Mouse (Mus musculus): ENCODE data around the gene Hist1h2bg. TPM values are rescaled to one million over a fixed set of nuclear protein-coding genes. Genes with fewer than 3 reads are reported as not detected.
"Not testable (repeated sequence)": the region's sequence is repeated elsewhere in the genome, so short reads cannot be mapped to it uniquely, and the experiment has no call there.

Hist1h2bg gene
- polyA plus RNA-seq, 1 experiment from 2014 or later, result 10.9 TPM

- Histone ChIP-seq H3K4me2 (peak overlapping the region; percentile 74), H3K27ac (peak overlapping the region; percentile 96), H3K4me3 (replicated peaks) (peak overlapping the region; percentile 52), H3K9ac (peak overlapping the region; percentile 57), H3K4me1 (peaks cover 20% of the 10 kb centered on the region; the same call in 1 of the 2 replicates)
- not testable (repeated sequence) for H3K36me3 ChIP-seq; H3K27me3 ChIP-seq; ATAC-seq (replicated peaks; ENCODE audit: low FRiP score); H3K9me3 ChIP-seq (replicated peaks)
- 5% methylated on average over 3 of the region's 3 CpGs for WGBS
These were observed 28.8 kb upstream of the Hist1h2bg start for GRCm38 (mm10) chr13:23542225-23542980.

GRCm38 (mm10) chr13:23542999-23543607 lies 28.1 kb upstream of the Hist1h2bg start, which contains the start of gene Hist1h2bh:
Hist1h2bh (minus strand) TSS chr13:23543392.
- peak; percentile 95 for ATAC-seq (replicated peaks; ENCODE audit: low FRiP score)
- Histone ChIP-seq H3K4me3 (replicated peaks) (peak within 1 kb of the TSS; percentile 52), H3K9ac (peak within 1 kb of the TSS; percentile 57), H3K4me1 (peaks cover 16% of the 10 kb centered on the region; the same call in 1 of the 2 replicates), H3K4me2 (peak within 1 kb of the TSS; percentile 74), H3K27ac (peak within 1 kb of the TSS; percentile 97)
- not testable (repeated sequence) for H3K9me3 ChIP-seq (replicated peaks); H3K36me3 ChIP-seq; H3K27me3 ChIP-seq
- under 1% methylated on average over 28 of the region's 42 CpGs for WGBS

- Histone ChIP-seq H3K4me1 (0 out of 2 replicates have a peak, but pooled peaks cover 13% of the 10 kb centered on the region), H3K27ac (peak within 1 kb of the TSS; percentile 97), H3K9me3 (replicated peaks) (no peaks in the 10 kb centered on the region), H3K9ac (peak within 1 kb of the TSS; percentile 57), H3K36me3 (no peaks in the 10 kb centered on the region), H3K4me3 (replicated peaks) (peak within 1 kb of the TSS; percentile 52), H3K27me3 (no peaks in the 10 kb centered on the region), H3K4me2 (peak within 1 kb of the TSS; percentile 74)
- WGBS, result under 1% methylated on average over 26 of the region's 45 CpGs
- ATAC-seq (replicated peaks; ENCODE audit: low FRiP score), result peak; percentile 93
These were observed 27.0 kb upstream of the Hist1h2bg start, which contains the start of gene Hist1h3f for GRCm38 (mm10) chr13:23543965-23544786. Hist1h3f (plus strand) TSS chr13:23544052.

- WGBS, result under 1% methylated on average over 13 of the region's 14 CpGs
- Histone ChIP-seq H3K4me1 (0 out of 2 replicates have a peak, but pooled peaks cover 13% of the 10 kb centered on the region), H3K27ac (peak overlapping the region; percentile 97), H3K4me2 (peak overlapping the region; percentile 74), H3K4me3 (replicated peaks) (peak overlapping the region; percentile 50), H3K9ac (peak overlapping the region; percentile 45)
- ATAC-seq (replicated peaks; ENCODE audit: low FRiP score); H3K9me3 ChIP-seq (replicated peaks); H3K36me3 ChIP-seq; H3K27me3 ChIP-seq: not testable (repeated sequence)
These were observed 26.4 kb upstream of the Hist1h2bg start for GRCm38 (mm10) chr13:23544787-23545120.

GRCm38 (mm10) chr13:23546694-23547093 lies 24.5 kb upstream of the Hist1h2bg start:
- no peak for ATAC-seq (replicated peaks; ENCODE audit: low FRiP score)
- Histone ChIP-seq H3K36me3 (no peaks in the 10 kb centered on the region), H3K27ac (peak overlapping the region; percentile 54), H3K4me3 (replicated peaks) (no peak overlapping the region), H3K9me3 (replicated peaks) (no peaks in the 10 kb centered on the region), H3K4me2 (no peak overlapping the region), H3K9ac (no peak overlapping the region), H3K27me3 (no peaks in the 10 kb centered on the region), H3K4me1 (peaks cover 14% of the 10 kb centered on the region)
- 64% methylated on average over 5 of the region's 5 CpGs for WGBS

GRCm38 (mm10) chr13:23550761-23551145 lies 20.4 kb upstream of the Hist1h2bg start:
- H3K36me3 ChIP-seq, result no peaks in the 10 kb centered on the region
- peak overlapping the region; percentile 51 for H3K4me3 ChIP-seq (replicated peaks)
- H3K4me1 ChIP-seq, result peaks cover 20% of the 10 kb centered on the region
- H3K27me3 ChIP-seq, result no peaks in the 10 kb centered on the region
- ATAC-seq (replicated peaks; ENCODE audit: low FRiP score), result no peak
- WGBS, result under 1% methylated on average over 3 of the region's 3 CpGs
- no peaks in the 10 kb centered on the region for H3K9me3 ChIP-seq (replicated peaks)
- H3K4me2 ChIP-seq, result peak overlapping the region; percentile 65
- H3K27ac ChIP-seq, result peak overlapping the region; percentile 94
- peak overlapping the region; percentile 49 for H3K9ac ChIP-seq

- under 1% methylated on average over 47 of the region's 47 CpGs for WGBS
- H3K9me3 ChIP-seq (replicated peaks); H3K27me3 ChIP-seq: not testable (repeated sequence)
These were observed 19.9 kb upstream of the Hist1h2bg start, which contains the start of gene Hist1h4f for GRCm38 (mm10) chr13:23551146-23551834. Hist1h4f (minus strand) TSS chr13:23551648.

GRCm38 (mm10) chr13:23551931-23552914 lies 19.0 kb upstream of the Hist1h2bg start:
- Histone ChIP-seq H3K4me2 (peak overlapping the region; percentile 65), H3K9ac (peak overlapping the region; percentile 39; the same call in 1 of the 2 replicates), H3K27ac (peak overlapping the region; percentile 94), H3K9me3 (replicated peaks) (no peaks in the 10 kb centered on the region), H3K36me3 (no peaks in the 10 kb centered on the region), H3K4me1 (peaks cover 24% of the 10 kb centered on the region), H3K27me3 (no peaks in the 10 kb centered on the region), H3K4me3 (replicated peaks) (peak overlapping the region; percentile 51)
- ATAC-seq (replicated peaks; ENCODE audit: low FRiP score), result no peak
- WGBS, result 52% methylated on average over 8 of the region's 8 CpGs

More at GRCm38 (mm10) chr13:23551146-23551834, 19.9 kb upstream of the Hist1h2bg start, which contains the start of gene Hist1h4f:
- Histone ChIP-seq H3K4me3 (replicated peaks) (peak within 1 kb of the TSS; percentile 51), H3K9ac (peak within 1 kb of the TSS; percentile 49), H3K4me1 (peaks cover 20% of the 10 kb centered on the region), H3K4me2 (peak within 1 kb of the TSS; percentile 65), H3K27ac (peak within 1 kb of the TSS; percentile 94)
- H3K36me3 ChIP-seq, result not testable (repeated sequence)
- peak; percentile 83 for ATAC-seq (replicated peaks; ENCODE audit: low FRiP score)

- no peak within 1 kb of the TSS for H3K4me3 ChIP-seq (replicated peaks)
These were observed 18.2 kb upstream of the Hist1h2bg start, which contains the start of gene Hist1h1d for GRCm38 (mm10) chr13:23552962-23553361. Hist1h1d (plus strand) TSS chr13:23553262.

GRCm38 (mm10) chr13:23554393-23554792 lies 16.8 kb upstream of the Hist1h2bg start:
- Histone ChIP-seq H3K36me3 (no peaks in the 10 kb centered on the region), H3K4me1 (peaks cover 24% of the 10 kb centered on the region), H3K27ac (peak overlapping the region; percentile 99), H3K4me2 (peak overlapping the region; percentile 87), H3K9ac (peak overlapping the region; percentile 87), H3K9me3 (replicated peaks) (no peaks in the 10 kb centered on the region), H3K27me3 (no peaks in the 10 kb centered on the region), H3K4me3 (replicated peaks) (peak overlapping the region; percentile 63)
- ATAC-seq (replicated peaks; ENCODE audit: low FRiP score), result no peak
- WGBS, result 23% methylated on average over 9 of the region's 9 CpGs

More at GRCm38 (mm10) chr13:23552962-23553361, 18.2 kb upstream of the Hist1h2bg start, which contains the start of gene Hist1h1d:
- no peak within 1 kb of the TSS for H3K9ac ChIP-seq
- no peak for ATAC-seq (replicated peaks; ENCODE audit: low FRiP score)
- H3K4me2 ChIP-seq, result peak within 1 kb of the TSS; percentile 65
- no peaks in the 10 kb centered on the region for H3K9me3 ChIP-seq (replicated peaks)
- H3K4me1 ChIP-seq, result peaks cover 24% of the 10 kb centered on the region
- H3K27ac ChIP-seq, result peak within 1 kb of the TSS; percentile 99
- H3K27me3 ChIP-seq, result no peaks in the 10 kb centered on the region
- H3K36me3 ChIP-seq, result no peaks in the 10 kb centered on the region
